Mouse (Mus musculus): ENCODE results near the gene Tecta.

Gene Tecta

DNA sequence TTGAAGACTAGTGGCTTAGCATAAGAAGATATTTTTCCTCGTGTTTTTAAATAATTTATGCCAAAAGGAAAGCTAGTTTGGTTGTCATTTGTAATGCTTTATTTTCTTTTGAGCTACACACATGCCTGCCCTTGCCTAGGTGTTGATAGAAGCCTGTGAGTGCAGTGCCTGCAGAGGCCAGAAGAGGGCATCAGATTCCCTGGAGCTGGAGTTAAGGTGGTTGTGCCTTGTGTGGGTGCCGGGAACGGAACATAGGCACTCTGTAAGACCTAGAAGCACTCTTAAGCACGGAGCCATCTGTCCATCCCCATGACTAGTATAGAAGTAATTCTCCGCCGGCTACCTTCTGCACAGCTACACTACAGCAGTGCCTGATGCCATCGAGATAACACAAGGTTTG is 79.1 kb downstream of the Tecta start:
- no peak for DNase-seq (ENCODE audit: low spot score in 2 of 2)

DNA sequence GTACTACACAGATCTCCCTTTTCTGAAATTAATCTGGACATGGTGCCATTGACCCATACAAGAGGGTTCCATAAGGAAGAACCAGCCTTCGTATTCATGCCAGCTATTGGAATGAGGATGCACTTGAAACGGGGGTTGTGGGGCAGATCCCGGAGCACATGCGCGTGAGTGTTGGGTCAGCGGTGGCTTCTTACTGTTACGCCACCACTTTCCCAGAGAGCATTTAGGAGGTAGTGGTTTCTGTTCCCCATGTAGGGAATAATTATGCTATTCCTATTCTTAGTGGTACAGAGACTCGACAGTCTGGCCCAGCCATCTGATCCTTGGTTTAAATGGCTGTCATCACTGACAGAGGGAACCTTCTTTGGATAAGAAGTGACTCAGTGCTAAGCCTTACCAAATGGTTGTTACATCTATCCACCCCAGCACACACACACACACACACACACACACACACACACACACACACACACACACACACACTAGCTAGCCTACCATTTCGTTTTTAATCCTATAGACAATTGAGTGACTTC is 81.2 kb downstream of the Tecta start:
- DNase-seq (ENCODE audit: low spot score in 2 of 2): no peak

GRCm38 (mm10) chr9:42317337-42317736 is 82.4 kb downstream of the Tecta start:
- no peak for DNase-seq (ENCODE audit: low spot score in 2 of 2)

DNA sequence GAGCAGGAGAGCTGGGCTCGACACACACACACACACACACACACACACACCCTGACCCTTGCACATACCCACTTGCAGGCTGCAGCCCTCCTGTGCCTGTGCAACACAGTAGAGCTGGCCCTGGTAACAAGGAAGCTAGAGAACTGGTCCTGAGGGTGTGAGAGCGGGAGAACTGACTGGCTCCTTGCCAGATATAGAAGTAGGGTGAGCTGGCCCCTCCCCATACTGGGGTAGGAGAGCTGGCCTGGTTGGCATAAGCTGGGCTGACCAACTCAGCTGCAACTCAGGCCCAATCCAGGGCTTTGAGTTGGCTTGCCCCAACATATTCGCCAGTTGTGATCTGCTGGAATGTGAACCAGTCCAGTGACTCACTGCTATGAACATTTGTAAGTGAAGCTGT is 83.9 kb downstream of the Tecta start:
- no peak for DNase-seq (ENCODE audit: low spot score in 2 of 2)

DNA sequence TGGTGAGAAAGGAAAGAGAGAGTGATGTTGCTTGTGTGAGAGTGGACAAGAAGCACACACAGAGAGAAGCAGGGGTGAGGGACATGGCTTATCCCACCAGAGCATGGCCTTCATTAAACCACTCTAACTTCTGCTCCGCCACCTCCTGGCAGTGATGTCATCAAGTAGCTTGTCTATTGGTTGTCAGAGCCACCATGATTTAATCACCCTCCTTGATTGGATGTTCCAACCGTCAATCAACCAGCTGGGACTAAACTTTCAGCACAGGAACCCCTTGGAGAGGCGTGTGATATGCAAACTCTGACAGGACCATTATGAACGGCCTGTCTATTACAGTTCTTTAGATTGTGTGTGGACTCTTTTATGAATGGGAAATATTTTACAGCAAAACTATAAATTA is 84.8 kb downstream of the Tecta start:
- no peak for DNase-seq (ENCODE audit: low spot score in 2 of 2)

DNA sequence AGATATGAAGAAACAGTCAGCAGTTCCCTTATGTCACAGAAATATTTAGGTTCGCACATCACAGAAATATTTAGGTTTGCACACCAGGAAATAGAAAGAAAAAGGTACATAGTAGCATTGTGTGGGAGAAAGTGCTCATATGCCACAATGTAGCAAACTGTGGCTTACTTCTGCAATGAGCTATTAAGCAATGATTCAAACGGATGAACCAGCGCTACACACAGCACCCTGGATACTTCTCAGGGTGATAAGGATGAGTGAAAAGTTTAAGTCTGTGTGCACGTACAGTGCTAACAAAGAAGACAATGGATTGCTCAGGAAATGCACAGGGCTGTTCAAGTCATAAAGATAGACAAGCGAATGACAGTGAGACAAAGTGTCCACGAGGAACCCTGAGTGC is 85.3 kb downstream of the Tecta start:
- no peak for DNase-seq (ENCODE audit: low spot score in 2 of 2)

GRCm38 (mm10) chr9:42313872-42314271 is 85.9 kb downstream of the Tecta start:
- no peak for DNase-seq (ENCODE audit: low spot score in 2 of 2)

GRCm38 (mm10) chr9:42311311-42311710 is 88.4 kb downstream of the Tecta start:
- DNase-seq (ENCODE audit: low spot score in 2 of 2): no peak

DNA sequence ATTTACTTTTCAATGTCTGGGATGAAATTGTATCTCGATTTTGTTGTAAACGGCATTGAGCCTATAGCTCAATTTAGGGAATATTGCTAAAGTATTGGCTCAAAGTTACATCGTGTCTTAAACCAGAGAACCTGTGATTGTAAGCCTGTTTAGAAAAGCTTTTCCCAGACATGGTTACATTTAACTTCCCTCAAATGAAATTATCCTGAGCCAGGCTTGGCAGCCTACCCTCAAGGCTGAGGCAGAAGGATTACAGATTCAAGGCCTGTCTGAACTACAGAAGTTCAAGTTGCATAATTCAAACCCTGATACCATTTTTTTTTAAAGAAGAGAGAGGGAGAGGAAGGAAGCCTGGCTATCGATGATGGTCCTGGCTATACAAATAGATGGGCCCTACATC is 95.8 kb downstream of the Tecta start:
- no peak for DNase-seq (ENCODE audit: low spot score in 2 of 2)

DNA sequence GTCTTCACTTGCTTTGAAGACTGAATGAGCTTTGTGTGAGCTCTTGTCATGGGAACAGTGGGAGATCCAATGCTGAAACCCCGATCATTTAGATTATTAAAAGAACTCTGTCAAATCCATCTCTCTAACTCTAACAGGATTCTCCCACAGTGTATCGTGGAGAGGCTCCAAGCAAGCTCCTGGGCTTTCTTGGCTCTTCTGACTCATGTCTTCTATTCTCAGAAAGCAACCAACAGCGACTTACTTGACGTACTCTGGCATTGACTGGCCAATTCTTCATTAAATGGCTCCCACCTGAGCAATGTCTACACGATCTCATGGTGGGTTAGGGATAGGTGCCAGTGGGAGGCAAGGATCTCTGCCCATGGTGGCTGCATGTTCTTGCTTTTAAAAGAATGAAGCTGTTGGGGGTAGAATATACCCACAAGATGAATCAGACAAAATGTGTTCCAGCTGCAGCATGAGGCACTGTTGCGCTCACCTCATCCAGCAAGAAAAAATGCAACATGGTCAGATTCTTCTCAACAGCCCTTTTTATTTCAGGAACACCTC is 98.6 kb downstream of the Tecta start:
- no peak for DNase-seq (ENCODE audit: low spot score in 2 of 2)

DNA sequence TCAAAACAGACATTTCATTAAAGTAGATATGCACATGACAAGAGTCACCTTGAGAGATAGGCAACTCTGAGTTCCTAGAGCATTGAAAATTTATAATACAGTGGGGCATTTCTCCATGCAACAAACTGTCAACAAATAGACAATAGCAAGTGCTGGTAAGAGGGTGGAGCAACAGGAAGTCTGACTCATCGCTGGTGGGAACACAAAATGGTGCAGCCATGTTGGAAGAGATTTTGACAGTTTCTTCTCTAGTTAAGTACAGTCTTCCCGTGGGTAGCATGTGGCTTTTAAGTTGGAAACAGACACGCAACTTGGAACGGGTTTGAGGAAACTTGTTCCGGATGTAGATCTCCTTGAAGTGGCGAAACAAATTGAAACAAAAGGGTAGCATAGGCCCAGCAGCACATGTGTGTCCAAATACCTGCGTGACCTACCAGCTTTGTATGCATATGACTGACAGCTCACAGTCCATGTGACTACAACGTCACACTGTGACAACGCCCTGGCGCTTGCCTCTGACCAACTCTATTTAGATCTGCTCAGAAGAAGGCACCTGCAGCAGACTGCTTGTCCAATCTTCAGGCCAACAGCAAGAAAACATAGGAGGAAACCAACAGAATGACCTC is 103.3 kb downstream of the Tecta start:
- DNase-seq (ENCODE audit: low spot score in 2 of 2): no peak

GRCm38 (mm10) chr9:42294131-42294530 is 105.6 kb downstream of the Tecta start:
- no peak for DNase-seq (ENCODE audit: low spot score in 2 of 2)

GRCm38 (mm10) chr9:42293596-42293995 is 106.1 kb downstream of the Tecta start:
- no peak for DNase-seq (ENCODE audit: low spot score in 2 of 2)

DNA sequence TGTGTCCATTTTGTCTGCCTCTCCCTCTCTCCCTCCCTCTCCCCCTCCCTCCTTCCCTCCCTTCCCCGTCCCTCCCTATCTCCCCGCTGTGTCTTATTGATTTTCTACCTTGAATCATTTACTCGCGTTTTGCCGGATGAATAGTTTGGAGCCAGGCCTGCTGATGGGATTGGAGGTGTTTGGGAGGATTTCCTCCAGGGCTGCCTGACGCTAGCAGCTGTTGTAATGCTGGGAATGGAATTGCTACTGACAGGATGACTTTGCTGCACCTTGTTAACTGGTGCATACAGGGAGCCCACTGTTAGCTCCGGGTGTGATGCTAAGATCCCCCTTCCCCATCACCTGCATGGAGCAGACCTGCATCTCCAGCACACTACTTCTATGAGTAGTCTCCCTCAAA is 106.7 kb downstream of the Tecta start:
- DNase-seq (ENCODE audit: low spot score in 2 of 2): no peak

- no peak for DNase-seq (ENCODE audit: low spot score in 2 of 2)
Measured at GRCm38 (mm10) chr9:42279676-42280075, 120.1 kb downstream of the Tecta start.
